Mouse (Mus musculus) C2C12 (cell line): Measurements from ENCODE around the gene Runx2. TPM values are rescaled to one million over a fixed set of nuclear protein-coding genes. Genes with fewer than 3 reads are reported as not detected.

ENCODE experiments used
- H3K27me3 ChIP-seq: one replicate; pipeline ENCODE4 v1.6.1; 2011; ENCODE audit not compliant: control insufficient read depth, insufficient read depth, insufficient read length
- H3K36me3 ChIP-seq: one replicate; pipeline ENCODE4 v1.6.1; 2011; ENCODE audit not compliant: control insufficient read depth, insufficient read depth
- H3K4me3 ChIP-seq: one replicate; pipeline ENCODE4 v1.5.1; 2011; ENCODE audit warnings: mild to moderate bottlenecking, control low read depth; ENCODE audit not compliant: poor library complexity, insufficient read depth, severe bottlenecking
- H3K79me2 ChIP-seq: one replicate; pipeline ENCODE4 v1.6.1; 2011; ENCODE audit not compliant: control insufficient read depth, insufficient read depth
- H3K79me3 ChIP-seq: one replicate; pipeline ENCODE4 v1.6.1; 2011; ENCODE audit warnings: low read depth, control low read depth
- H3ac ChIP-seq: one replicate; pipeline ENCODE3; 2011; ENCODE audit warnings: low read depth; ENCODE audit not compliant: control insufficient read depth, insufficient read length
- CEBPB ChIP-seq: IDR thresholded peaks from one replicate; pipeline ENCODE4 v1.6.1; 2011; ENCODE audit warnings: low read depth, mild to moderate bottlenecking, control low read depth, moderate library complexity
- CTCF ChIP-seq: IDR thresholded peaks from one replicate; pipeline ENCODE4 v1.5.1; 2011; ENCODE audit not compliant: control insufficient read depth, insufficient read depth, insufficient read length
- FOSL1 ChIP-seq: IDR thresholded peaks from one replicate; pipeline ENCODE4 v1.8.0; 2011; ENCODE audit warnings: mild to moderate bottlenecking, low read length; ENCODE audit not compliant: poor library complexity, insufficient read depth, severe bottlenecking
- MAX ChIP-seq: IDR thresholded peaks from one replicate; pipeline ENCODE4 v1.6.1; 2011; ENCODE audit warnings: mild to moderate bottlenecking, control low read depth
- MYOD1 ChIP-seq: IDR thresholded peaks from one replicate; pipeline ENCODE4 v1.6.1; 2011; ENCODE audit warnings: low read depth; ENCODE audit not compliant: control insufficient read depth, insufficient read length
- MYOG ChIP-seq: IDR thresholded peaks from one replicate; pipeline ENCODE4 v1.6.1; 2011; ENCODE audit not compliant: control insufficient read depth, insufficient read length; ENCODE audit errors: extremely low read depth
- USF1 ChIP-seq: IDR thresholded peaks from one replicate; pipeline ENCODE4 v1.6.1; 2011; ENCODE audit warnings: low read depth, mild to moderate bottlenecking, control low read depth, moderate library complexity
- polyA plus RNA-seq: library from polyadenylated mRNA; unstranded; fragments of >200 nt; fragmentation: generic; extraction: Trizol; gene quantifications from one replicate; pipeline ENCODE4 v1.2.1, GENCODE M21; 2012; ENCODE audit warnings: missing spikeins

Gene Runx2
- polyA plus RNA-seq, 1 experiment = 16.6 TPM

GRCm38 (mm10) chr17:44649056-44649455, 165.5 kb downstream of the Runx2 start:
- Histone ChIP-seq H3K79me3 (peaks cover 57% of the 10 kb centered on the region), H3K4me3 (no peak overlapping the region), H3ac (no peak overlapping the region), H3K36me3 (peaks cover 53% of the 10 kb centered on the region), H3K27me3 (no peaks in the 10 kb centered on the region), H3K79me2 (peaks cover 97% of the 10 kb centered on the region)
- TF ChIP-seq MYOD1 (no peak), CTCF (no peak), FOSL1 (no peak), USF1 (no peak), MYOG (no peak), MAX (no peak), CEBPB (no peak)

DNA sequence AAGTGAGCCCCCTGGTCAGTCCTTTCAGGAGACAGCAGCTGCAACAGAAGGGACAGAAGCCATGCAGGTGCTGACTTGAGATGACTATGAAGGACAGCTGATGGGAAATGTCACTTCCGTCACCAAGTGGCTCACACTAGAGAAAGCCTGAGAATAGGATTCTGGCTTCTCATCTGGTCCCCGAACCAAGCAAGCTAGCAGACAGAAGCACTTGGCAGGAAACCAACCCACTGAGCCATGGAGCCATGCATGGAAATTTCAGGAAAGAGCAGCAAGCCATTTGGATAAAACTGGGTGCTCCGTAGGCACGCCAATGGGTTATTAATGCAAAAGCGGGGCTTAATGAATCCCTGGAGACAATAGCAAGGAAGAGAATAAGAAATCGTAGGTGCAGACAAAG, 166.7 kb downstream of the Runx2 start:
- H3K79me2 ChIP-seq = peaks cover 98% of the 10 kb centered on the region
- H3K4me3 ChIP-seq = no peak overlapping the region
- no peaks in the 10 kb centered on the region for H3K27me3 ChIP-seq
- H3K36me3 ChIP-seq = peaks cover 58% of the 10 kb centered on the region
- peaks cover 55% of the 10 kb centered on the region for H3K79me3 ChIP-seq
- H3ac ChIP-seq = no peak overlapping the region
- TF ChIP-seq MAX = no peak
- no peak for TF ChIP-seq MYOD1
- TF ChIP-seq CEBPB = no peak

DNA sequence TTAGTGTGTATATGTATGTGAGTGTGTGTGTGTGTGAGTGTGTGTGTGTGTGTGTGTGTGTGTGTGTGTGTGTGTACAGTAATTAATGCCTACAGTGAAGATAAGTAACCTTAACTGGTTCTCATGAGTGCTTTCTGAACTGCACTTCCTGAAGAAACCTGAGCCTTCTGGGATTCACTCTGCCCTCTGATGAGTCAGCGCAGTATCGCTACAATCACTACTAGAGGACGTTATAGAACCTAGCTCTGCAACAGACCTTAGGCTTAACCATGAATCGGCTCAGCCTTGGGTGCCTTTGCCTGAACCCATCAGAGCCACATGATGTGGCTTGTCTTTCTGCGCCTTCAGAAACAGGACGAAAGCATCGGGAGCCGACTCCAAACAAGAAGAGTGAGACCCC, 169.5 kb downstream of the Runx2 start:
- TF ChIP-seq MYOG = no peak
- TF ChIP-seq CTCF = no peak
- TF ChIP-seq USF1 = no peak
- no peak for TF ChIP-seq CEBPB
- no peak for TF ChIP-seq MYOD1
- no peak for TF ChIP-seq FOSL1
- no peaks in the 10 kb centered on the region for H3K27me3 ChIP-seq
- peaks cover 50% of the 10 kb centered on the region for H3K36me3 ChIP-seq
- H3K79me2 ChIP-seq = peaks cover 94% of the 10 kb centered on the region
- H3K79me3 ChIP-seq = peaks cover 47% of the 10 kb centered on the region
- no peak overlapping the region for H3K4me3 ChIP-seq
- peak overlapping the region; percentile 36 for H3ac ChIP-seq

- Histone ChIP-seq H3K4me3 (no peak overlapping the region), H3K27me3 (no peaks in the 10 kb centered on the region), H3K79me2 (peaks cover 75% of the 10 kb centered on the region), H3ac (no peak overlapping the region), H3K79me3 (peaks cover 37% of the 10 kb centered on the region), H3K36me3 (peaks cover 68% of the 10 kb centered on the region)
- TF ChIP-seq MYOD1 (no peak), MAX (no peak), CTCF (no peak), USF1 (no peak), MYOG (no peak), CEBPB (no peak), FOSL1 (no peak)
Measured at GRCm38 (mm10) chr17:44643260-44643659, 171.3 kb downstream of the Runx2 start.

- Histone ChIP-seq H3K79me2 (peaks cover 64% of the 10 kb centered on the region), H3K4me3 (no peak overlapping the region), H3K36me3 (peaks cover 75% of the 10 kb centered on the region), H3ac (no peak overlapping the region), H3K79me3 (peaks cover 37% of the 10 kb centered on the region), H3K27me3 (no peaks in the 10 kb centered on the region)
- TF ChIP-seq MAX (no peak), CEBPB (no peak), MYOD1 (no peak), CTCF (no peak), MYOG (no peak), FOSL1 (no peak), USF1 (no peak)
Measured at GRCm38 (mm10) chr17:44642126-44642525, 172.5 kb downstream of the Runx2 start.

- TF ChIP-seq FOSL1 = no peak
- TF ChIP-seq CTCF = no peak
- no peak for TF ChIP-seq MYOG
- no peak for TF ChIP-seq USF1
- TF ChIP-seq CEBPB = no peak
- TF ChIP-seq MYOD1 = no peak
- no peak for TF ChIP-seq MAX
- Histone ChIP-seq H3K79me3 (peaks cover 27% of the 10 kb centered on the region), H3ac (no peak overlapping the region)
Measured at GRCm38 (mm10) chr17:44640910-44641309, 173.7 kb downstream of the Runx2 start.

More at GRCm38 (mm10) chr17:44640910-44641309, 173.7 kb downstream of the Runx2 start:
- Histone ChIP-seq H3K4me3 (no peak overlapping the region), H3K79me2 (peaks cover 52% of the 10 kb centered on the region), H3K27me3 (no peaks in the 10 kb centered on the region), H3K36me3 (peaks cover 72% of the 10 kb centered on the region)
